Mouse (Mus musculus): Measurements from ENCODE around the gene Mast4. TPM values are rescaled to one million over a fixed set of nuclear protein-coding genes. Genes with fewer than 3 reads are reported as not detected.

The Mast4 gene
- polyA plus RNA-seq, 1 experiment from 2014 or later: 2.8 TPM

- Histone ChIP-seq H3K27me3 (ENCODE audit: insufficient read depth, low read length) (no peaks in the 10 kb centered on the region), H3K4me3 (ENCODE audit: low read depth, low read length) (no peak overlapping the region), H3K9ac (replicated peaks) (no peak overlapping the region), H3K27ac (ENCODE audit: low read depth) (no peak overlapping the region), H3K4me2 (ENCODE audit: low read depth, low read length) (no peak overlapping the region), H3K4me1 (ENCODE audit: insufficient read depth) (no peaks in the 10 kb centered on the region), H3K9me3 (ENCODE audit: low read length) (no peaks in the 10 kb centered on the region), H3K36me3 (replicated peaks; ENCODE audit: insufficient read depth, low read length) (peaks cover 13% of the 10 kb centered on the region; the same call in 1 of the 2 replicates)
- no peak for ATAC-seq
- no peak for DNase-seq
- WGBS (ENCODE audit: insufficient replicate concordance): 82% methylated on average over 7 of the region's 7 CpGs
- no peak for TF ChIP-seq EP300 (IDR thresholded peaks at IDR 0.05; ENCODE audit: low read depth)
- TF ChIP-seq CTCF (IDR thresholded peaks at IDR 0.05; ENCODE audit: low read depth): no peak
Measured at GRCm38 (mm10) chr13:102783531-102784310, 550.6 kb downstream of the Mast4 start.

GRCm38 (mm10) chr13:102779275-102779674 lies 555.0 kb downstream of the Mast4 start:
- Histone ChIP-seq H3K9ac (replicated peaks) (no peak overlapping the region), H3K27me3 (ENCODE audit: insufficient read depth, low read length) (no peaks in the 10 kb centered on the region), H3K4me1 (ENCODE audit: insufficient read depth) (no peaks in the 10 kb centered on the region), H3K4me3 (ENCODE audit: low read depth, low read length) (no peak overlapping the region), H3K9me3 (ENCODE audit: low read length) (no peaks in the 10 kb centered on the region), H3K4me2 (ENCODE audit: low read depth, low read length) (no peak overlapping the region), H3K36me3 (replicated peaks; ENCODE audit: insufficient read depth, low read length) (peaks cover 7% of the 10 kb centered on the region), H3K27ac (ENCODE audit: low read depth) (no peak overlapping the region)
- 82% methylated on average over 3 of the region's 3 CpGs for WGBS (ENCODE audit: insufficient replicate concordance)
- ATAC-seq: no peak
- no peak for DNase-seq
- TF ChIP-seq EP300 (IDR thresholded peaks at IDR 0.05; ENCODE audit: low read depth) (no peak), CTCF (IDR thresholded peaks at IDR 0.05; ENCODE audit: low read depth) (no peak)

GRCm38 (mm10) chr13:102778859-102779258 lies 555.4 kb downstream of the Mast4 start:
- H3K36me3 ChIP-seq (replicated peaks; ENCODE audit: insufficient read depth, low read length): peaks cover 11% of the 10 kb centered on the region
- ATAC-seq (no peak), DNase-seq (no peak)
- H3K4me1 ChIP-seq (ENCODE audit: insufficient read depth): no peaks in the 10 kb centered on the region
- no peak overlapping the region for H3K4me3 ChIP-seq (ENCODE audit: low read depth, low read length)
- TF ChIP-seq CTCF (IDR thresholded peaks at IDR 0.05; ENCODE audit: low read depth) (no peak), EP300 (IDR thresholded peaks at IDR 0.05; ENCODE audit: low read depth) (peak; percentile 66)
- no peaks in the 10 kb centered on the region for H3K9me3 ChIP-seq (ENCODE audit: low read length)
- 62% methylated on average over 3 of the region's 3 CpGs for WGBS (ENCODE audit: insufficient replicate concordance)
- no peak overlapping the region for H3K9ac ChIP-seq (replicated peaks)
- no peaks in the 10 kb centered on the region for H3K27me3 ChIP-seq (ENCODE audit: insufficient read depth, low read length)
- no peak overlapping the region for H3K27ac ChIP-seq (ENCODE audit: low read depth)
- no peak overlapping the region for H3K4me2 ChIP-seq (ENCODE audit: low read depth, low read length)

GRCm38 (mm10) chr13:102775506-102775905 lies 558.8 kb downstream of the Mast4 start:
- no peak for DNase-seq
- no peak for ATAC-seq

GRCm38 (mm10) chr13:102774786-102775201 lies 559.5 kb downstream of the Mast4 start:
- peaks cover 11% of the 10 kb centered on the region for H3K36me3 ChIP-seq (replicated peaks; ENCODE audit: insufficient read depth, low read length)
- DNase-seq (no peak), ATAC-seq (no peak)
- H3K27me3 ChIP-seq (ENCODE audit: insufficient read depth, low read length): no peaks in the 10 kb centered on the region
- H3K4me1 ChIP-seq (ENCODE audit: insufficient read depth): no peaks in the 10 kb centered on the region
- no peak overlapping the region for H3K4me2 ChIP-seq (ENCODE audit: low read depth, low read length)
- no peak overlapping the region for H3K9ac ChIP-seq (replicated peaks)
- H3K4me3 ChIP-seq (ENCODE audit: low read depth, low read length): no peak overlapping the region
- no peak overlapping the region for H3K27ac ChIP-seq (ENCODE audit: low read depth)
- WGBS (ENCODE audit: insufficient replicate concordance): 78% methylated on average over 7 of the region's 7 CpGs
- H3K9me3 ChIP-seq (ENCODE audit: low read length): no peaks in the 10 kb centered on the region
- TF ChIP-seq CTCF (IDR thresholded peaks at IDR 0.05; ENCODE audit: low read depth) (no peak), EP300 (IDR thresholded peaks at IDR 0.05; ENCODE audit: low read depth) (no peak)

More at GRCm38 (mm10) chr13:102775506-102775905, 558.8 kb downstream of the Mast4 start:
- TF ChIP-seq EP300 (IDR thresholded peaks at IDR 0.05; ENCODE audit: low read depth) (no peak), CTCF (IDR thresholded peaks at IDR 0.05; ENCODE audit: low read depth) (no peak)
- no peaks in the 10 kb centered on the region for H3K4me1 ChIP-seq (ENCODE audit: insufficient read depth)
- no peak overlapping the region for H3K27ac ChIP-seq (ENCODE audit: low read depth)
- WGBS (ENCODE audit: insufficient replicate concordance): 77% methylated on average over 6 of the region's 6 CpGs
- H3K4me2 ChIP-seq (ENCODE audit: low read depth, low read length): no peak overlapping the region
- H3K9me3 ChIP-seq (ENCODE audit: low read length): no peaks in the 10 kb centered on the region
- H3K4me3 ChIP-seq (ENCODE audit: low read depth, low read length): no peak overlapping the region
- H3K27me3 ChIP-seq (ENCODE audit: insufficient read depth, low read length): no peaks in the 10 kb centered on the region
- peaks cover 9% of the 10 kb centered on the region for H3K36me3 ChIP-seq (replicated peaks; ENCODE audit: insufficient read depth, low read length)
- H3K9ac ChIP-seq (replicated peaks): no peak overlapping the region

GRCm38 (mm10) chr13:102773169-102773568 lies 561.1 kb downstream of the Mast4 start:
- DNase-seq (no peak), ATAC-seq (peak; percentile 44; the same call in 1 of the 2 replicates)

More at GRCm38 (mm10) chr13:102773169-102773568, 561.1 kb downstream of the Mast4 start:
- 59% methylated on average over 9 of the region's 9 CpGs for WGBS (ENCODE audit: insufficient replicate concordance)
- no peak overlapping the region for H3K4me2 ChIP-seq (ENCODE audit: low read depth, low read length)
- TF ChIP-seq EP300 (IDR thresholded peaks at IDR 0.05; ENCODE audit: low read depth) (peak; percentile 77), CTCF (IDR thresholded peaks at IDR 0.05; ENCODE audit: low read depth) (no peak)
- H3K4me3 ChIP-seq (ENCODE audit: low read depth, low read length): no peak overlapping the region
- no peaks in the 10 kb centered on the region for H3K27me3 ChIP-seq (ENCODE audit: insufficient read depth, low read length)
- peaks cover 9% of the 10 kb centered on the region for H3K36me3 ChIP-seq (replicated peaks; ENCODE audit: insufficient read depth, low read length)
- H3K27ac ChIP-seq (ENCODE audit: low read depth): no peak overlapping the region
- H3K9ac ChIP-seq (replicated peaks): no peak overlapping the region
- H3K9me3 ChIP-seq (ENCODE audit: low read length): no peaks in the 10 kb centered on the region
- H3K4me1 ChIP-seq (ENCODE audit: insufficient read depth): no peaks in the 10 kb centered on the region
